Mouse (Mus musculus): ENCODE data around the gene Pptc7.

The Pptc7 gene

DNA sequence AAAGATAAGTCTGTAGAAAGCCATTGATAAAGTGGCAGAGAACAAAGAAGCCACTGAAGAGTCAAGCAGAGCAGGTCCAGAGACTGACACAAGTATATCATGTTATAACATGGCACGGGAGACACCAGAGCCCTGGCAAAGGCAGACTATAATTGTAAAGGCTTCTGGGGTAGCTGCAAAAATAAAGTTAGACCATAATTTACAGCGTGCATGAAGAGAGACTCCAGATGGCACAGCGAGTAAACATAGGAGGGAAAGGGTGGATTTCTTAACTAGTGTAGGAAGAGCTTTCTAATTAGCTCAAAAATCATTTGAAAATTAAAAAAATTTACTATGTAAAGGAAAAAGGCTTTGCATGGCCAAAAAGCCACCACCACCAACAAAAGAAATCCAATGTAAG, 43.1 kb downstream of the Pptc7 start:
- no peak for DNase-seq (ENCODE audit: low read depth, low spot score)

GRCm38 (mm10) chr5:122330269-122330668, 46.1 kb downstream of the Pptc7 start:
- DNase-seq (ENCODE audit: low read depth, low spot score), result no peak

GRCm38 (mm10) chr5:122334682-122335081, 50.5 kb downstream of the Pptc7 start:
- DNase-seq (ENCODE audit: low read depth, low spot score), result no peak

GRCm38 (mm10) chr5:122336554-122337294, 52.6 kb downstream of the Pptc7 start:
- DNase-seq (ENCODE audit: low read depth, low spot score), result no peak

DNA sequence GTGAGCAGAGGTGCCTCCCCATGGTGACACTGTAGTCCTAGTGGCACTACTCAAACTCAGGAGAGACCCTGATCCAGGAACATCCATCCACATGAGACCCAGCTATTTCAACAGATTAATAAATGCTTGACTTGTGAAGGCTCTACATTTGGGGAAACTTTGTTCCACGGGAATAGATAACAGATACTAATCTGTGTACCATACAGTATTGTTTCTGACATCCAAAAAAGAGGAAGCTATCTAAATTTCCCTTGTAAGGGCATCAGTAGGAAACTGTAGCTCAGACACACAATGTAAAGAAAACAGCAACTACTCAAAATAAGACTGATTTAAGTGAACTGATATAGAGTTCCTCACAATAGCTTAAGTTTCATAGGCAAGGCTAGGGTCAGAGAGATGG, 58.7 kb downstream of the Pptc7 start:
- DNase-seq (ENCODE audit: low read depth, low spot score), result no peak

GRCm38 (mm10) chr5:122343768-122344167, 59.6 kb downstream of the Pptc7 start:
- DNase-seq (ENCODE audit: low read depth, low spot score), result peak; percentile 70

GRCm38 (mm10) chr5:122344260-122344659, 60.1 kb downstream of the Pptc7 start:
- peak; percentile 85 for DNase-seq (ENCODE audit: low read depth, low spot score)

DNA sequence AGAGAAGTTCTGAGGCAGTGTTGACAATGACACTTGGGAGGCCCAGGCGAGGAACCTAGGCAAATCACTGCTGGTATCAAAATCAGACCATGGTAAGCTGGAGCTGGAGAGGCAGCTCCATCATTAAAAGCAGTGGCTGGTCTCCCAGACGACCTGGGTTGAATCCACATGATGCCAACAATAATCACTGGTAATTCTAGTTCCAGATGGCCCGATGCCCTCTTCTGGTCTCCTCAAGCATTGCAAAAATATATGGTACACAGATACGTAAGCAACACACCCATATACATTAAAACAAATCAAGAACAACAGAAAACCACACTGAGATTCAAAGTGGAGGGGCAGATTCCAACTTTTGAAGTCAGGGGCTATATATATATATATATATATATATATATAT, 61.6 kb downstream of the Pptc7 start:
- no peak for DNase-seq (ENCODE audit: low read depth, low spot score)

GRCm38 (mm10) chr5:122353807-122354491, 69.8 kb downstream of the Pptc7 start, which contains the start of the genes Rad9b and Vps29:
Gene Rad9b (minus strand): TSS chr5:122354233.
Gene Vps29 (plus strand): TSS chr5:122354369.
- peak; percentile 100 for DNase-seq (ENCODE audit: low read depth, low spot score)

GRCm38 (mm10) chr5:122354492-122355067, 70.4 kb downstream of the Pptc7 start:
- no peak for DNase-seq (ENCODE audit: low read depth, low spot score)

GRCm38 (mm10) chr5:122371591-122372191, 87.5 kb downstream of the Pptc7 start, which contains the start of gene Gpn3:
Gene Gpn3 (plus strand): TSS chr5:122371876.
- DNase-seq (ENCODE audit: low read depth, low spot score), result peak; percentile 98

GRCm38 (mm10) chr5:122372192-122372769, 88.1 kb downstream of the Pptc7 start, which contains the start of gene Fam216a:
Gene Fam216a (minus strand): TSS chr5:122372364.
- DNase-seq (ENCODE audit: low read depth, low spot score), result peak; percentile 100

GRCm38 (mm10) chr5:122372878-122373277, 88.7 kb downstream of the Pptc7 start:
- DNase-seq (ENCODE audit: low read depth, low spot score), result no peak
